Mouse (Mus musculus) limb, embryonic 15.5 days (tissue): ENCODE measurements around the gene Ank3. TPM values are rescaled to one million over a fixed set of nuclear protein-coding genes. Genes with fewer than 3 reads are reported as not detected.

Source experiments
- ATAC-seq: fragments of 200-750 bp; cut with Nextera tagmentation; 2 replicates; pipeline ENCODE4 v1.8.0; 2017; ENCODE audit warnings: low read depth, moderate TSS enrichment; ENCODE audit not compliant: insufficient number of reproducible peaks, low FRiP score, low TSS enrichment
- H3K27ac ChIP-seq: fragments of 300-500 bp; sonication (generic); 2 replicates; pipeline ENCODE4 v1.5.1; 2015; ENCODE audit warnings: moderate library complexity, mild to moderate bottlenecking, inconsistent platforms
- H3K27me3 ChIP-seq: fragments of 300-500 bp; sonication (generic); 2 replicates; pipeline ENCODE4 v1.6.1; 2015; ENCODE audit warnings: inconsistent platforms
- H3K36me3 ChIP-seq: fragments of 300-500 bp; sonication (generic); 2 replicates; pipeline ENCODE4 v1.6.1; 2015; ENCODE audit warnings: inconsistent platforms
- H3K4me1 ChIP-seq: fragments of 300-500 bp; sonication (generic); 2 replicates; pipeline ENCODE4 v1.6.1; 2015; ENCODE audit warnings: inconsistent platforms
- H3K4me2 ChIP-seq: fragments of 300-500 bp; sonication (generic); 2 replicates; pipeline ENCODE4 v1.6.1; 2015; ENCODE audit warnings: mild to moderate bottlenecking, inconsistent platforms
- H3K4me3 ChIP-seq: fragments of 300-500 bp; sonication (generic); 2 replicates; pipeline ENCODE4 v1.5.1; 2015; ENCODE audit warnings: mild to moderate bottlenecking, inconsistent platforms
- H3K9ac ChIP-seq: fragments of 300-500 bp; sonication (generic); 2 replicates; pipeline ENCODE4 v1.6.1; 2015; ENCODE audit warnings: inconsistent platforms
- H3K9me3 ChIP-seq: fragments of 300-500 bp; sonication (generic); 2 replicates; pipeline ENCODE4 v1.6.1; 2016; ENCODE audit warnings: inconsistent platforms
- WGBS: fragments of 180-500 bp; shearing (Covaris S2); methylation state at CpG from one replicate; pipeline ENCODE4 v1.1.7; 2015; 5-methylcytosine and 5-hydroxymethylcytosine counted together
- polyA plus RNA-seq: library from polyadenylated mRNA; unstranded; fragments of >200 nt; fragmentation: Nextera tagmentation; extraction: Ambion mirVana; gene quantifications from 2 replicates; pipeline ENCODE4 v1.2.1, GENCODE M21; 2015

The Ank3 gene
- polyA plus RNA-seq, 1 experiment from 2014 or later = 29.1 TPM

GRCm38 (mm10) chr10:69373796-69374550 is 24.6 kb upstream of the Ank3 start:
- H3K9ac ChIP-seq = no peak overlapping the region
- H3K4me3 ChIP-seq = no peak overlapping the region
- H3K27ac ChIP-seq = no peak overlapping the region
- ATAC-seq = no peak
- H3K36me3 ChIP-seq = no peaks in the 10 kb centered on the region
- H3K4me2 ChIP-seq = no peak overlapping the region
- WGBS = 68% methylated on average over 10 of the region's 10 CpGs
- H3K4me1 ChIP-seq = no peaks in the 10 kb centered on the region
- H3K27me3 ChIP-seq = no peaks in the 10 kb centered on the region
- H3K9me3 ChIP-seq = no peaks in the 10 kb centered on the region

GRCm38 (mm10) chr10:69375154-69375553 is 23.4 kb upstream of the Ank3 start:
- no peaks in the 10 kb centered on the region for H3K27me3 ChIP-seq
- H3K9me3 ChIP-seq = no peaks in the 10 kb centered on the region
- H3K36me3 ChIP-seq = no peaks in the 10 kb centered on the region
- no peak overlapping the region for H3K27ac ChIP-seq
- no peak overlapping the region for H3K9ac ChIP-seq
- H3K4me2 ChIP-seq = no peak overlapping the region
- 57% methylated on average over 7 of the region's 7 CpGs for WGBS
- H3K4me1 ChIP-seq = no peaks in the 10 kb centered on the region
- no peak overlapping the region for H3K4me3 ChIP-seq
- ATAC-seq = no peak

GRCm38 (mm10) chr10:69383186-69383585 is 15.4 kb upstream of the Ank3 start:
- Histone ChIP-seq H3K4me2 (no peak overlapping the region), H3K27me3 (no peaks in the 10 kb centered on the region), H3K9me3 (no peaks in the 10 kb centered on the region), H3K9ac (no peak overlapping the region), H3K36me3 (no peaks in the 10 kb centered on the region), H3K4me3 (no peak overlapping the region), H3K27ac (no peak overlapping the region), H3K4me1 (no peaks in the 10 kb centered on the region)
- WGBS = 80% methylated on average over 1 of the region's 1 CpGs
- no peak for ATAC-seq

- H3K4me2 ChIP-seq = no peak overlapping the region
- H3K4me3 ChIP-seq = no peak overlapping the region
- H3K9ac ChIP-seq = no peak overlapping the region
- no peaks in the 10 kb centered on the region for H3K36me3 ChIP-seq
- H3K27ac ChIP-seq = no peak overlapping the region
- WGBS = 68% methylated on average over 11 of the region's 11 CpGs
- no peaks in the 10 kb centered on the region for H3K4me1 ChIP-seq
- H3K27me3 ChIP-seq = no peaks in the 10 kb centered on the region
- no peaks in the 10 kb centered on the region for H3K9me3 ChIP-seq
- no peak for ATAC-seq
Observed at GRCm38 (mm10) chr10:69384640-69385039, 13.9 kb upstream of the Ank3 start.

- Histone ChIP-seq H3K27ac (no peak overlapping the region), H3K4me1 (no peaks in the 10 kb centered on the region), H3K9me3 (no peaks in the 10 kb centered on the region), H3K9ac (no peak overlapping the region), H3K4me2 (no peak overlapping the region), H3K4me3 (no peak overlapping the region), H3K36me3 (no peaks in the 10 kb centered on the region), H3K27me3 (no peaks in the 10 kb centered on the region)
- 90% methylated on average over 8 of the region's 8 CpGs for WGBS
- ATAC-seq = no peak
Observed at GRCm38 (mm10) chr10:69385136-69385535, 13.4 kb upstream of the Ank3 start.

DNA sequence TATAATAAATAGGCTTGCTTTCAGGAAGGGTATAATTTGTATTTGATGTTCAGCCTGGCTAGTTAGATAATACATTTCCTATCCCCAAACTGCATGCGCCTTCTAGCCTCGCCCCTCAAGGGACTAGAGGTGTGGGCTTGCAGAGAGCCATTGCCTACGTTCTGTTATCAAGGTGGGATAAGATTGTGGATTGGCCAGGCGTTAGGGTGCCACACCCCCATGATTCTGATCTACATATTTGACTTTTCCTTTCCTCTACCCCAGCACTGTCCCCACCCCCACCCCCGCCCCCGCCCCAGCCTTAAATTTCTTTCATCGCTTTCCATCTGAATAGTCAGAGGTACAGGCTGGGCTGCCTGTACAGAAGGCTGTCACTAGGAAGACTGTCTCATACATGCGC is 11.8 kb upstream of the Ank3 start:
- Histone ChIP-seq H3K27ac (no peak overlapping the region), H3K4me1 (no peaks in the 10 kb centered on the region), H3K36me3 (no peaks in the 10 kb centered on the region), H3K9ac (no peak overlapping the region), H3K4me2 (no peak overlapping the region), H3K4me3 (no peak overlapping the region), H3K9me3 (no peaks in the 10 kb centered on the region), H3K27me3 (no peaks in the 10 kb centered on the region)
- no peak for ATAC-seq
- 73% methylated on average over 8 of the region's 8 CpGs for WGBS

- no peak for ATAC-seq
- Histone ChIP-seq H3K4me2 (no peak overlapping the region), H3K27ac (no peak overlapping the region), H3K4me1 (no peaks in the 10 kb centered on the region), H3K9ac (no peak overlapping the region), H3K4me3 (no peak overlapping the region), H3K9me3 (no peaks in the 10 kb centered on the region), H3K36me3 (no peaks in the 10 kb centered on the region), H3K27me3 (no peaks in the 10 kb centered on the region)
- 88% methylated on average over 4 of the region's 4 CpGs for WGBS
Observed at GRCm38 (mm10) chr10:69389511-69389910, 9.1 kb upstream of the Ank3 start.

DNA sequence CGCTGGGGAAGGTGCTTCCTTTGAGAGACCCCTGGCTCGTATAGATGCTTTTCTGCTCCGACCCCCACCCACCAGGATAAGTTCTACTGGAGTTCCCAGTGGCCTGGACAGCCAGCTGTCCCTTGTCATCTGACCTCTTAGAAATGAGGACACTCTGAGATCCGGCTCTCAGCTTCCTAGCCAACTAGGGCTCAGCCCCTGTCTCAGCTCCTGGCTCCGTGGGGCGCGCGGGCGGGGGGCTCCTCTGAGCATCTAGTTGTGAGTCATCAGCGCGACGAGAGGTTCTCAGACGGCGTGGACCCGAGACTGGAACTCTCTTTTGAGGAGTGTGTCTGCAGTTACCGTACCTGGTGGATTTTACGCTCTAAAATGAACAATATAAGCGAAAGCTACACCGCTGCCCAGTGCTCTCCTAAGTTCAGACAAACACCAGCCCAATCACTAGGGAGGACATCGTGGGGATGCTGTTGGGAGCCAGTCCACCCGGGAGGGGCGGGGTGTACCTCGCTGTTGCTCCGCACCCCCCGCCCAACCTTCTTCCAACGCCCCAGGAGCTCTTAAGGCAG is 293 bp upstream of the Ank3 start:
- H3K4me2 ChIP-seq = peak overlapping the region; percentile 100
- H3K27me3 ChIP-seq = peaks cover 32% of the 10 kb centered on the region
- no peaks in the 10 kb centered on the region for H3K9me3 ChIP-seq
- no peak overlapping the region for H3K27ac ChIP-seq
- H3K4me3 ChIP-seq = peak overlapping the region; percentile 60
- H3K9ac ChIP-seq = peak overlapping the region; percentile 39
- H3K4me1 ChIP-seq = peaks cover 24% of the 10 kb centered on the region
- no peaks in the 10 kb centered on the region for H3K36me3 ChIP-seq
- no peak for ATAC-seq
- 2% methylated on average over 26 of the region's 26 CpGs for WGBS

GRCm38 (mm10) chr10:69399814-69400385 is 1.3 kb downstream of the Ank3 start:
- Histone ChIP-seq H3K4me2 (peak overlapping the region; percentile 100), H3K36me3 (no peaks in the 10 kb centered on the region), H3K27ac (no peak overlapping the region), H3K4me1 (peaks cover 24% of the 10 kb centered on the region), H3K27me3 (peaks cover 32% of the 10 kb centered on the region), H3K9me3 (no peaks in the 10 kb centered on the region), H3K4me3 (peak overlapping the region; percentile 60), H3K9ac (peak overlapping the region; percentile 39; the same call in 1 of the 2 replicates)
- ATAC-seq = no peak
- whole genome bisulfite sequencing = 6% methylated on average over 17 of the region's 17 CpGs

GRCm38 (mm10) chr10:69405431-69405830 is 6.9 kb downstream of the Ank3 start:
- 64% methylated on average over 4 of the region's 4 CpGs for WGBS
- H3K27me3 ChIP-seq = peaks cover 3% of the 10 kb centered on the region
- ATAC-seq = no peak
- H3K36me3 ChIP-seq = no peaks in the 10 kb centered on the region
- 0 out of 2 replicates have a peak, but pooled peaks cover under 1% of the 10 kb centered on the region for H3K4me1 ChIP-seq
- H3K4me3 ChIP-seq = no peak overlapping the region
- H3K4me2 ChIP-seq = no peak overlapping the region
- no peak overlapping the region for H3K27ac ChIP-seq
- no peaks in the 10 kb centered on the region for H3K9me3 ChIP-seq
- H3K9ac ChIP-seq = no peak overlapping the region

- H3K9ac ChIP-seq = no peak overlapping the region
- H3K36me3 ChIP-seq = no peaks in the 10 kb centered on the region
- 64% methylated on average over 12 of the region's 12 CpGs for WGBS
- H3K9me3 ChIP-seq = no peaks in the 10 kb centered on the region
- H3K27ac ChIP-seq = no peak overlapping the region
- no peak for ATAC-seq
- H3K4me3 ChIP-seq = no peak overlapping the region
- H3K27me3 ChIP-seq = no peaks in the 10 kb centered on the region
- H3K4me2 ChIP-seq = no peak overlapping the region
- H3K4me1 ChIP-seq = no peaks in the 10 kb centered on the region
Observed at GRCm38 (mm10) chr10:69414888-69415287, 16.3 kb downstream of the Ank3 start.

- Histone ChIP-seq H3K4me1 (no peaks in the 10 kb centered on the region), H3K27ac (no peak overlapping the region), H3K4me2 (no peak overlapping the region), H3K4me3 (no peak overlapping the region), H3K36me3 (no peaks in the 10 kb centered on the region), H3K27me3 (no peaks in the 10 kb centered on the region), H3K9ac (no peak overlapping the region), H3K9me3 (no peaks in the 10 kb centered on the region)
- ATAC-seq = no peak
- WGBS = 90% methylated on average over 8 of the region's 8 CpGs
Observed at GRCm38 (mm10) chr10:69418716-69419115, 20.1 kb downstream of the Ank3 start.
